Mouse (Mus musculus) testis, adult 2 months (tissue): ENCODE results near the gene Klhl22.

Experiments used
- CTCF ChIP-seq: fragments of 200-500 bp; IDR thresholded peaks from 2 replicates; pipeline ENCODE4 v1.5.1; 2012; ENCODE audit warnings: low read depth, mild to moderate bottlenecking, inconsistent platforms, low read length, moderate library complexity; ENCODE audit not compliant: control insufficient read depth, insufficient read depth, insufficient replicate concordance
- POLR2A ChIP-seq: fragments of 200-500 bp; IDR thresholded peaks from 2 replicates; pipeline ENCODE4 v1.6.1; 2012; ENCODE audit warnings: low read depth, mild to moderate bottlenecking, inconsistent platforms, low read length, moderate library complexity; ENCODE audit not compliant: control insufficient read depth

DNA sequence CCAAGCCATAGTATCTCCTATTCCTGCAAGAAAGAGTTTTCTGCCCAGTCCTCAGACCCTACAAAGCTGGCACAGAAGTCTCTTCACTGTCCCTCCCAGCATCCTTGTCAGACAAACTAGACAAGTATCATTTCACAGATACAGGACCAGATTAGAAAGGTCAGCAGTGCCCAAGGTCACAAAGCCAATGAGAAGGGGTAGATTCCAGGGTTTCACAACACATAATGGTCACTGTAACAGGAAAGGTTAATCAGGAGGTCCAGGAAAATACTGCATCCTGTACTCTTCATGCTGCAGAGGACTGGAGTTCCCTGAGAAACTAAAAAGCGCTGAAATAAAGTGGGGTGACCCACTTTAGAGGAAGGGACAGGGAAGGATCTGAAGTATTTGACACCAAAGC is 41.6 kb upstream of the Klhl22 start:
- TF ChIP-seq CTCF (no peak), POLR2A (no peak)
